Comparison of ENCODE assay signal across 12 mouse cellular contexts in the genomic region with DNA sequence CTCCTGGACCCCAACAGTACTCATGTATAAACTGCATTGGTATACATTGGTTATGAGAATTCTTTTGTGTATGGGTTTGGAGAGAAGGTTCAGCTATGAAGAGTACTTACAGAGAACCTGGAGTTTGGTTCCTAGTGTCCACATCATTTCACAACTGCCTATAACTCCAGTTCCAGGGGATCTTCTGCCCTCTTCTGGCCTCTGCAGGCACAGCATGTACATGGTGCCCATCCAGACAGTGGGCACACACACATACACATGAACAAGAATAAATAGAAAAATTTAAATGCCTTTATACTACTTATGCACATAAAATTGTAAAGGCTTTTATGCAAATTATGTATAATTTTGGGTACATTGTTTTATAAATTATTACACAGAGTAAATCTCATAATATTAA. TPM values are rescaled to one million over a fixed set of nuclear protein-coding genes. Genes with fewer than 3 reads are reported as not detected.
DNase-seq lines count a peak whose midpoint lies in the region; ATAC-seq and TF ChIP-seq lines count a peak whose summit lies in the region.
"Had no signal": no experiment of that assay in that cellular context is flagged by ENCODE, and none has a peak within 500 bp of the region (broad histone marks: within the 10 kb centered on the region; RNA-seq: fewer than 3 reads in every experiment).

No protein-coding gene starts in this region.

- no peaks in the 10 kb centered on the region for H3K9me3 ChIP-seq in kidney, postnatal 0 days (replicated peaks; ENCODE audit: low read length)
- no peaks in the 10 kb centered on the region for H3K9me3 ChIP-seq in kidney, embryonic 15.5 days (replicated peaks)
- H3K9me3 ChIP-seq: embryonic facial prominence, embryonic 13.5 days; hindbrain, embryonic 12.5 days; midbrain, embryonic 12.5 days had no signal

- no peak overlapping the region for H3K4me2 ChIP-seq in kidney, postnatal 0 days (ENCODE audit: low read length)
- H3K4me2 ChIP-seq in kidney, embryonic 15.5 days = no peak overlapping the region
- H3K4me2 ChIP-seq: embryonic facial prominence, embryonic 13.5 days; hindbrain, embryonic 12.5 days; midbrain, embryonic 12.5 days had no signal

- no peaks in the 10 kb centered on the region for H3K36me3 ChIP-seq in kidney, postnatal 0 days (ENCODE audit: insufficient read depth, low read length)
- no peaks in the 10 kb centered on the region for H3K36me3 ChIP-seq in kidney, embryonic 15.5 days
- H3K36me3 ChIP-seq: embryonic facial prominence, embryonic 13.5 days; hindbrain, embryonic 12.5 days; midbrain, embryonic 12.5 days had no signal

- CTCF ChIA-PET in Patski (lab: Charles Lee) = no interaction called here

- in situ Hi-C loops in Patski (cut with MboI; ENCODE audit: low pct_unique_long_range_greater_than_20kb) = no loop called here

- H3K27me3 ChIP-seq in kidney, postnatal 0 days (ENCODE audit: insufficient read depth, low read length) = no peaks in the 10 kb centered on the region
- no peaks in the 10 kb centered on the region for H3K27me3 ChIP-seq in kidney, embryonic 15.5 days
- peaks cover 11% of the 10 kb centered on the region for H3K27me3 ChIP-seq in Patski
- H3K27me3 ChIP-seq: embryonic facial prominence, embryonic 13.5 days; hindbrain, embryonic 12.5 days; midbrain, embryonic 12.5 days had no signal

- POLR2A ChIA-PET in Patski (lab: Charles Lee) = no interaction called here

- TF ChIP-seq CTCF in kidney, postnatal 0 days (IDR thresholded peaks at IDR 0.05; ENCODE audit: low read depth) = peak; percentile 22; the same call in 1 of the 2 replicates
- TF ChIP-seq CTCF in Patski (IDR thresholded peaks at IDR 0.05) = peak; percentile 66

- no peak overlapping the region for H3K9ac ChIP-seq in kidney, postnatal 0 days (ENCODE audit: low read depth, low read length)
- no peak overlapping the region for H3K9ac ChIP-seq in kidney, embryonic 15.5 days
- H3K9ac ChIP-seq: embryonic facial prominence, embryonic 13.5 days; hindbrain, embryonic 12.5 days; midbrain, embryonic 12.5 days had no signal

- no peak for DNase-seq in kidney, postnatal 0 days (ENCODE audit: low spot score)
- DNase-seq in thymus, postnatal 14 days = peak; percentile 6
- no peak for DNase-seq in thymus, postnatal 0 days (ENCODE audit: low spot score)
- no peak for DNase-seq in Patski (ENCODE audit: low read depth, low spot score)
- DNase-seq in kidney, adult 9 months = no peak
- DNase-seq: cerebellum, postnatal 36 days; lung, postnatal 14 days had no signal

- H3K4me3 ChIP-seq in kidney, postnatal 0 days (replicated peaks; ENCODE audit: low read depth, low read length) = no peak overlapping the region
- no peak overlapping the region for H3K4me3 ChIP-seq in kidney, embryonic 15.5 days (replicated peaks)
- H3K4me3 ChIP-seq: embryonic facial prominence, embryonic 13.5 days; hindbrain, embryonic 12.5 days; midbrain, embryonic 12.5 days had no signal

- no peak for ATAC-seq in kidney, postnatal 0 days (replicated peaks; ENCODE audit: low FRiP score, low read depth)
- no peak for ATAC-seq in kidney, embryonic 15.5 days (replicated peaks; ENCODE audit: low FRiP score)
- ATAC-seq in Patski = no peak
- ATAC-seq in frontal cortex, adult (ENCODE audit: low TSS enrichment) = no peak

- H3K4me1 ChIP-seq in kidney, postnatal 0 days (replicated peaks; ENCODE audit: insufficient read depth, low read length) = no peaks in the 10 kb centered on the region
- H3K4me1 ChIP-seq in kidney, embryonic 15.5 days = no peaks in the 10 kb centered on the region
- H3K4me1 ChIP-seq: embryonic facial prominence, embryonic 13.5 days had no signal

- no peak overlapping the region for H3K27ac ChIP-seq in kidney, postnatal 0 days
- no peak overlapping the region for H3K27ac ChIP-seq in kidney, embryonic 15.5 days
- H3K27ac ChIP-seq: embryonic facial prominence, embryonic 13.5 days; hindbrain, embryonic 12.5 days; midbrain, embryonic 12.5 days had no signal

RNA-seq across cellular contexts. Expression of a gene that starts 59.9 kb away (rescaled TPM):
- 12.1 and 12.5 TPM in 2 replicates for polyA plus RNA-seq in kidney, postnatal 0 days (2015; fragmentation: Nextera tagmentation; extraction: Ambion mirVana)
- polyA plus RNA-seq in kidney, embryonic 15.5 days (2015; fragmentation: Nextera tagmentation; extraction: Ambion mirVana) = 12.8 and 13.9 TPM in 2 replicates
- 1.8 and 2.6 TPM in 2 replicates for polyA plus RNA-seq in thymus, postnatal 0 days (2015; fragmentation: Nextera tagmentation; extraction: Ambion mirVana)
- 0.33 TPM for polyA plus RNA-seq in Patski (2021)
